Mouse (Mus musculus): Measurements from ENCODE around the gene Tenm2. TPM values are rescaled to one million over a fixed set of nuclear protein-coding genes. Genes with fewer than 3 reads are reported as not detected.

Tenm2 gene
- polyA plus RNA-seq, 1 experiment from 2014 or later, result 1.8 TPM

GRCm38 (mm10) chr11:35976482-35976881, 1259.3 kb downstream of the Tenm2 start:
- no peak for DNase-seq (ENCODE audit: extremely low spot score, low spot score)
- Histone ChIP-seq H3K36me3 (replicated peaks) (no peaks in the 10 kb centered on the region), H3K4me1 (peaks cover 89% of the 10 kb centered on the region), H3K9me3 (no peaks in the 10 kb centered on the region), H3K27ac (peak overlapping the region; percentile 67), H3K27me3 (ENCODE audit: poor library complexity, severe bottlenecking) (peaks cover 46% of the 10 kb centered on the region), H3K4me3 (no peak overlapping the region)
- WGBS, result 15% methylated on average over 6 of the region's 6 CpGs

- no peak for DNase-seq (ENCODE audit: extremely low spot score, low spot score)
- Histone ChIP-seq H3K36me3 (replicated peaks) (0 out of 2 replicates have a peak, but pooled peaks cover 2% of the 10 kb centered on the region), H3K4me3 (no peak overlapping the region), H3K27ac (no peak overlapping the region), H3K27me3 (ENCODE audit: poor library complexity, severe bottlenecking) (peaks cover 33% of the 10 kb centered on the region), H3K4me1 (peaks cover 74% of the 10 kb centered on the region), H3K9me3 (no peaks in the 10 kb centered on the region)
- WGBS, result 89% methylated on average over 6 of the region's 6 CpGs
Measured at GRCm38 (mm10) chr11:35974632-35975450, 1260.9 kb downstream of the Tenm2 start.

- H3K27me3 ChIP-seq (ENCODE audit: poor library complexity, severe bottlenecking), result peaks cover 16% of the 10 kb centered on the region
- no peaks in the 10 kb centered on the region for H3K9me3 ChIP-seq
- H3K4me1 ChIP-seq, result peaks cover 57% of the 10 kb centered on the region
- 33% methylated on average over 7 of the region's 7 CpGs for WGBS
- H3K36me3 ChIP-seq (replicated peaks), result peaks cover 4% of the 10 kb centered on the region
- H3K4me3 ChIP-seq, result no peak overlapping the region
- H3K27ac ChIP-seq, result peak overlapping the region; percentile 72
- DNase-seq (ENCODE audit: extremely low spot score, low spot score), result no peak
Measured at GRCm38 (mm10) chr11:35973135-35973534, 1262.6 kb downstream of the Tenm2 start.

GRCm38 (mm10) chr11:35972270-35972931, 1263.4 kb downstream of the Tenm2 start:
- Histone ChIP-seq H3K9me3 (no peaks in the 10 kb centered on the region), H3K27ac (peak overlapping the region; percentile 72), H3K27me3 (ENCODE audit: poor library complexity, severe bottlenecking) (peaks cover 9% of the 10 kb centered on the region), H3K4me3 (peak overlapping the region; percentile 2; the same call in 1 of the 2 replicates), H3K36me3 (replicated peaks) (peaks cover 12% of the 10 kb centered on the region), H3K4me1 (peaks cover 50% of the 10 kb centered on the region)
- WGBS, result 4% methylated on average over 6 of the region's 6 CpGs
- DNase-seq (ENCODE audit: extremely low spot score, low spot score), result no peak

- H3K9me3 ChIP-seq, result no peaks in the 10 kb centered on the region
- no peak overlapping the region for H3K27ac ChIP-seq
- H3K4me3 ChIP-seq, result no peak overlapping the region
- 93% methylated on average over 19 of the region's 19 CpGs for WGBS
- no peak for DNase-seq (ENCODE audit: extremely low spot score, low spot score)
- peaks cover 37% of the 10 kb centered on the region for H3K4me1 ChIP-seq
- 0 out of 2 replicates have a peak, but pooled peaks cover 3% of the 10 kb centered on the region for H3K27me3 ChIP-seq (ENCODE audit: poor library complexity, severe bottlenecking)
- H3K36me3 ChIP-seq (replicated peaks), result peaks cover 17% of the 10 kb centered on the region
Measured at GRCm38 (mm10) chr11:35970806-35971705, 1264.7 kb downstream of the Tenm2 start.

- H3K9me3 ChIP-seq, result no peaks in the 10 kb centered on the region
- no peak overlapping the region for H3K4me3 ChIP-seq
- no peak for DNase-seq (ENCODE audit: extremely low spot score, low spot score)
- WGBS, result 95% methylated on average over 10 of the region's 10 CpGs
- peaks cover 17% of the 10 kb centered on the region for H3K36me3 ChIP-seq (replicated peaks)
- peaks cover 30% of the 10 kb centered on the region for H3K4me1 ChIP-seq
- H3K27me3 ChIP-seq (ENCODE audit: poor library complexity, severe bottlenecking), result 0 out of 2 replicates have a peak, but pooled peaks cover 3% of the 10 kb centered on the region
- no peak overlapping the region for H3K27ac ChIP-seq
Measured at GRCm38 (mm10) chr11:35968291-35968690, 1267.5 kb downstream of the Tenm2 start.

GRCm38 (mm10) chr11:35963981-35964549, 1271.7 kb downstream of the Tenm2 start:
- 83% methylated on average over 9 of the region's 9 CpGs for whole genome bisulfite sequencing
- Histone ChIP-seq H3K36me3 (replicated peaks) (peaks cover 15% of the 10 kb centered on the region), H3K27ac (0 out of 2 replicates have a peak overlapping the region, but pooled peaks have one; percentile 48), H3K4me1 (peaks cover 31% of the 10 kb centered on the region), H3K27me3 (ENCODE audit: poor library complexity, severe bottlenecking) (no peaks in the 10 kb centered on the region), H3K4me3 (no peak overlapping the region), H3K9me3 (no peaks in the 10 kb centered on the region)
- DNase-seq (ENCODE audit: extremely low spot score, low spot score), result no peak

GRCm38 (mm10) chr11:35963554-35963953, 1272.2 kb downstream of the Tenm2 start:
- H3K36me3 ChIP-seq (replicated peaks), result peaks cover 15% of the 10 kb centered on the region
- peaks cover 31% of the 10 kb centered on the region for H3K4me1 ChIP-seq
- 55% methylated on average over 2 of the region's 2 CpGs for WGBS
- no peak for DNase-seq (ENCODE audit: extremely low spot score, low spot score)
- H3K9me3 ChIP-seq, result no peaks in the 10 kb centered on the region
- H3K27me3 ChIP-seq (ENCODE audit: poor library complexity, severe bottlenecking), result no peaks in the 10 kb centered on the region
- H3K27ac ChIP-seq, result peak overlapping the region; percentile 48; the same call in 1 of the 2 replicates
- H3K4me3 ChIP-seq, result no peak overlapping the region

GRCm38 (mm10) chr11:35962431-35962830, 1273.3 kb downstream of the Tenm2 start:
- Histone ChIP-seq H3K27me3 (ENCODE audit: poor library complexity, severe bottlenecking) (no peaks in the 10 kb centered on the region), H3K36me3 (replicated peaks) (peaks cover 5% of the 10 kb centered on the region), H3K27ac (no peak overlapping the region), H3K4me1 (peaks cover 38% of the 10 kb centered on the region), H3K4me3 (no peak overlapping the region), H3K9me3 (no peaks in the 10 kb centered on the region)
- DNase-seq (ENCODE audit: extremely low spot score, low spot score), result no peak
- WGBS, result 90% methylated on average over 2 of the region's 2 CpGs

GRCm38 (mm10) chr11:35959270-35959669, 1276.5 kb downstream of the Tenm2 start:
- 93% methylated on average over 3 of the region's 3 CpGs for whole genome bisulfite sequencing
- no peak overlapping the region for H3K4me3 ChIP-seq
- no peak overlapping the region for H3K27ac ChIP-seq
- no peaks in the 10 kb centered on the region for H3K9me3 ChIP-seq
- no peak for DNase-seq (ENCODE audit: extremely low spot score, low spot score)
- H3K27me3 ChIP-seq (ENCODE audit: poor library complexity, severe bottlenecking), result no peaks in the 10 kb centered on the region
- peaks cover 44% of the 10 kb centered on the region for H3K4me1 ChIP-seq
- no peaks in the 10 kb centered on the region for H3K36me3 ChIP-seq (replicated peaks)

Measured in forebrain, embryonic 10.5 days (tissue).